Mouse (Mus musculus) thymus, postnatal 14 days (tissue): ENCODE data around the gene Prss50.
"Not testable (repeated sequence)": the region's sequence is repeated elsewhere in the genome, so short reads cannot be mapped to it uniquely, and the experiment has no call there.

Experiments
- DNase-seq: peaks from one replicate; pipeline ENCODE4 v3.0.0; 2021

Prss50 gene

GRCm38 (mm10) chr9:110857781-110858472, at the start of gene Prss50:
TSS of gene Prss50 (plus strand) at chr9:110857967.
- DNase-seq, result peak; percentile 44

GRCm38 (mm10) chr9:110810051-110810450, 47.7 kb upstream of the Prss50 start:
- no peak for DNase-seq

GRCm38 (mm10) chr9:110813789-110814188, 44.0 kb upstream of the Prss50 start, which contains the start of gene Prss44:
TSS of gene Prss44 (plus strand) at chr9:110813994.
- DNase-seq, result no peak

- DNase-seq, result not testable (repeated sequence)
These were observed 37.2 kb upstream of the Prss50 start for GRCm38 (mm10) chr9:110820546-110820945.

GRCm38 (mm10) chr9:110821436-110821835, 36.3 kb upstream of the Prss50 start:
- no peak for DNase-seq

- no peak for DNase-seq
These were observed 32.3 kb upstream of the Prss50 start for GRCm38 (mm10) chr9:110825426-110825825.

GRCm38 (mm10) chr9:110825832-110826231, 31.9 kb upstream of the Prss50 start:
- peak; percentile 18 for DNase-seq

- DNase-seq, result no peak
These were observed 31.4 kb upstream of the Prss50 start, which contains the start of gene Prss43 for GRCm38 (mm10) chr9:110826390-110826789. TSS of gene Prss43 (plus strand) at chr9:110826690.

GRCm38 (mm10) chr9:110833021-110833420, 24.7 kb upstream of the Prss50 start:
- DNase-seq, result peak; percentile 34

- DNase-seq, result no peak
These were observed 23.4 kb upstream of the Prss50 start, which contains the start of gene Prss45 for GRCm38 (mm10) chr9:110834411-110834810. TSS of gene Prss45 (plus strand) at chr9:110834588.

GRCm38 (mm10) chr9:110834961-110835360, 22.8 kb upstream of the Prss50 start:
- DNase-seq, result no peak

GRCm38 (mm10) chr9:110836112-110836511, 21.7 kb upstream of the Prss50 start:
- no peak for DNase-seq

- no peak for DNase-seq
These were observed 16.9 kb upstream of the Prss50 start for GRCm38 (mm10) chr9:110840905-110841304.

- no peak for DNase-seq
These were observed 16.3 kb upstream of the Prss50 start for GRCm38 (mm10) chr9:110841438-110841837.

GRCm38 (mm10) chr9:110844206-110844605, 13.6 kb upstream of the Prss50 start, which contains the start of gene Prss46:
TSS of gene Prss46 (plus strand) at chr9:110844506.
- DNase-seq, result no peak

GRCm38 (mm10) chr9:110849162-110849561, 8.6 kb upstream of the Prss50 start:
- DNase-seq, result no peak

GRCm38 (mm10) chr9:110855903-110856302, 1.9 kb upstream of the Prss50 start:
- DNase-seq, result no peak

GRCm38 (mm10) chr9:110856920-110857319, 847 bp upstream of the Prss50 start:
- DNase-seq, result peak; percentile 43

GRCm38 (mm10) chr9:110858523-110858922, 756 bp downstream of the Prss50 start:
- no peak for DNase-seq

GRCm38 (mm10) chr9:110858967-110859596, 1.3 kb downstream of the Prss50 start:
- no peak for DNase-seq

- DNase-seq, result peak; percentile 62
These were observed 13.3 kb downstream of the Prss50 start for GRCm38 (mm10) chr9:110871030-110871429.

- DNase-seq, result peak; percentile 54
These were observed 16.2 kb downstream of the Prss50 start for GRCm38 (mm10) chr9:110873681-110874659.

GRCm38 (mm10) chr9:110874660-110875191, 17.0 kb downstream of the Prss50 start:
- no peak for DNase-seq
